Mouse (Mus musculus) olfactory bulb, adult 2 months (tissue): ENCODE measurements at regions not wholly inside any gene's neighbourhood (a gene's known extent, or its start where the extent isn't known, plus 50 kb on each side); places are given as distances from the start of the nearest gene placed in this dataset.

Source experiments
- CTCF ChIP-seq: fragments of 200-500 bp; IDR thresholded peaks from 2 replicates; pipeline ENCODE4 v1.5.1; 2012; ENCODE audit warnings: low read depth, mild to moderate bottlenecking, low read length, moderate library complexity; ENCODE audit not compliant: insufficient read depth
- POLR2A ChIP-seq: fragments of 200-500 bp; IDR thresholded peaks from 2 replicates; pipeline ENCODE4 v1.6.1; 2012; ENCODE audit warnings: mild to moderate bottlenecking, low read depth, low read length, moderate library complexity; ENCODE audit not compliant: insufficient read depth

- no peak for TF ChIP-seq CTCF
- TF ChIP-seq POLR2A: no peak
Measured at GRCm38 (mm10) chr10:17102065-17102464, 621.0 kb upstream of the Cited2 start.
